Mouse (Mus musculus) E14TG2a.4 (cell line): ENCODE data around the gene Nptxr.

Source experiments
- H3K27me3 ChIP-seq: 2 replicates; pipeline ENCODE4 v1.6.1; 2014; ENCODE audit warnings: low read length, control low read depth; ENCODE audit not compliant: insufficient read depth
- H3K36me3 ChIP-seq: 2 replicates; pipeline ENCODE4 v1.6.1; 2014; ENCODE audit warnings: low read length, control low read depth; ENCODE audit not compliant: insufficient read depth
- H3K4me1 ChIP-seq: replicated peaks from 2 replicates; pipeline ENCODE4 v1.6.1; 2014; ENCODE audit warnings: low read depth, low read length, control low read depth
- H3K4me3 ChIP-seq: replicated peaks from 2 replicates; pipeline ENCODE4 v1.5.1; 2014; ENCODE audit warnings: mild to moderate bottlenecking, low read length
- H3K9me3 ChIP-seq: 2 replicates; pipeline ENCODE4 v1.6.1; 2014; ENCODE audit warnings: low read length, control low read depth
- CTCF ChIP-seq: conservative IDR thresholded peaks from 2 replicates; pipeline ENCODE4 v1.5.1; 2014; ENCODE audit warnings: low read length
- NANOG ChIP-seq: IDR thresholded peaks from 2 replicates; pipeline ENCODE4 v1.6.1; 2014; ENCODE audit warnings: borderline replicate concordance, low read length, mixed read lengths
- POU5F1 ChIP-seq: IDR thresholded peaks from 2 replicates; pipeline ENCODE4 v1.6.1; 2014; ENCODE audit warnings: low read length, borderline replicate concordance

The Nptxr gene

GRCm38 (mm10) chr15:79757118-79757517, 47.4 kb downstream of the Nptxr start:
- H3K4me3 ChIP-seq = no peak overlapping the region
- H3K4me1 ChIP-seq = peaks cover 24% of the 10 kb centered on the region
- H3K36me3 ChIP-seq = peaks cover 9% of the 10 kb centered on the region
- TF ChIP-seq CTCF = no peak
- no peak for TF ChIP-seq POU5F1
- no peak for TF ChIP-seq NANOG
- no peaks in the 10 kb centered on the region; the same call in 1 of the 2 replicates for H3K27me3 ChIP-seq
- no peaks in the 10 kb centered on the region for H3K9me3 ChIP-seq

GRCm38 (mm10) chr15:79755977-79756625, 48.5 kb downstream of the Nptxr start:
- peaks cover 2% of the 10 kb centered on the region; the same call in 1 of the 2 replicates for H3K36me3 ChIP-seq
- H3K9me3 ChIP-seq = no peaks in the 10 kb centered on the region
- H3K4me3 ChIP-seq = no peak overlapping the region
- peaks cover 25% of the 10 kb centered on the region for H3K4me1 ChIP-seq
- H3K27me3 ChIP-seq = no peaks in the 10 kb centered on the region; the same call in 1 of the 2 replicates
- TF ChIP-seq NANOG (no peak), CTCF (no peak), POU5F1 (no peak)

- Histone ChIP-seq H3K4me3 (no peak overlapping the region), H3K27me3 (no peaks in the 10 kb centered on the region; the same call in 1 of the 2 replicates), H3K9me3 (no peaks in the 10 kb centered on the region), H3K36me3 (no peaks in the 10 kb centered on the region), H3K4me1 (peaks cover 27% of the 10 kb centered on the region)
- no peak for TF ChIP-seq POU5F1
These were observed 49.4 kb downstream of the Nptxr start for GRCm38 (mm10) chr15:79755176-79755575.

- no peak for TF ChIP-seq POU5F1
- TF ChIP-seq NANOG = no peak
- TF ChIP-seq CTCF = no peak
- H3K4me3 ChIP-seq = no peak overlapping the region
- no peaks in the 10 kb centered on the region for H3K9me3 ChIP-seq
- H3K4me1 ChIP-seq = peaks cover 38% of the 10 kb centered on the region
- no peaks in the 10 kb centered on the region; the same call in 1 of the 2 replicates for H3K27me3 ChIP-seq
- no peaks in the 10 kb centered on the region for H3K36me3 ChIP-seq
These were observed 50.7 kb downstream of the Nptxr start for GRCm38 (mm10) chr15:79753873-79754272.

GRCm38 (mm10) chr15:79753420-79753752, 51.2 kb downstream of the Nptxr start:
- no peak overlapping the region for H3K4me3 ChIP-seq
- H3K4me1 ChIP-seq = peaks cover 42% of the 10 kb centered on the region
- H3K9me3 ChIP-seq = no peaks in the 10 kb centered on the region
- TF ChIP-seq NANOG (no peak), POU5F1 (no peak), CTCF (no peak)
- H3K36me3 ChIP-seq = no peaks in the 10 kb centered on the region
- H3K27me3 ChIP-seq = no peaks in the 10 kb centered on the region; the same call in 1 of the 2 replicates

GRCm38 (mm10) chr15:79752742-79753419, 51.7 kb downstream of the Nptxr start:
- no peaks in the 10 kb centered on the region for H3K9me3 ChIP-seq
- TF ChIP-seq NANOG (no peak), CTCF (peak; percentile 97)
- H3K4me1 ChIP-seq = peaks cover 46% of the 10 kb centered on the region
- no peaks in the 10 kb centered on the region for H3K36me3 ChIP-seq
- peak overlapping the region; percentile 66; the same call in 1 of the 2 replicates for H3K4me3 ChIP-seq
- H3K27me3 ChIP-seq = no peaks in the 10 kb centered on the region; the same call in 1 of the 2 replicates

GRCm38 (mm10) chr15:79751772-79752171, 52.8 kb downstream of the Nptxr start:
- TF ChIP-seq CTCF (no peak), NANOG (no peak), POU5F1 (no peak)
- no peaks in the 10 kb centered on the region for H3K36me3 ChIP-seq
- H3K4me1 ChIP-seq = peaks cover 56% of the 10 kb centered on the region
- H3K9me3 ChIP-seq = no peaks in the 10 kb centered on the region
- H3K27me3 ChIP-seq = no peaks in the 10 kb centered on the region; the same call in 1 of the 2 replicates
- H3K4me3 ChIP-seq = peak overlapping the region; percentile 66

- no peaks in the 10 kb centered on the region for H3K9me3 ChIP-seq
- TF ChIP-seq POU5F1 = no peak
- H3K27me3 ChIP-seq = no peaks in the 10 kb centered on the region; the same call in 1 of the 2 replicates
- H3K36me3 ChIP-seq = no peaks in the 10 kb centered on the region
- no peak overlapping the region for H3K4me3 ChIP-seq
- H3K4me1 ChIP-seq = peaks cover 65% of the 10 kb centered on the region
These were observed 54.3 kb downstream of the Nptxr start for GRCm38 (mm10) chr15:79750266-79750665.

GRCm38 (mm10) chr15:79749162-79749561, 55.4 kb downstream of the Nptxr start:
- Histone ChIP-seq H3K4me3 (no peak overlapping the region; the same call in 1 of the 2 replicates), H3K4me1 (peaks cover 76% of the 10 kb centered on the region), H3K36me3 (no peaks in the 10 kb centered on the region), H3K27me3 (no peaks in the 10 kb centered on the region; the same call in 1 of the 2 replicates), H3K9me3 (no peaks in the 10 kb centered on the region)
- no peak for TF ChIP-seq CTCF
- no peak for TF ChIP-seq POU5F1
- TF ChIP-seq NANOG = no peak
